Mouse (Mus musculus) thymus, adult 2 months (tissue): Measurements from ENCODE around the gene Dynlrb2. TPM values are rescaled to one million over a fixed set of nuclear protein-coding genes. Genes with fewer than 3 reads are reported as not detected.

Experiments used
- DNase-seq: peaks from one replicate; pipeline ENCODE4 v3.0.0; 2021
- H3K27ac ChIP-seq: fragments of 200-500 bp; 2 replicates; pipeline ENCODE4 v1.5.1; 2012; ENCODE audit warnings: low read length, control low read depth; ENCODE audit not compliant: control insufficient read depth, insufficient read depth
- H3K27me3 ChIP-seq: fragments of 200-500 bp; 2 replicates; pipeline ENCODE4 v1.6.1; 2012; ENCODE audit warnings: mild to moderate bottlenecking, low read length, moderate library complexity, mixed read lengths; ENCODE audit not compliant: control insufficient read depth, insufficient read depth
- H3K36me3 ChIP-seq: fragments of 200-500 bp; 2 replicates; pipeline ENCODE4 v1.6.1; 2012; ENCODE audit warnings: mild to moderate bottlenecking, low read length, moderate library complexity; ENCODE audit not compliant: control insufficient read depth, insufficient read depth
- H3K4me1 ChIP-seq: fragments of 200-500 bp; replicated peaks from 2 replicates; pipeline ENCODE4 v1.6.1; 2012; ENCODE audit warnings: low read length; ENCODE audit not compliant: control insufficient read depth, insufficient read depth
- H3K4me3 ChIP-seq: fragments of 200-500 bp; 2 replicates; pipeline ENCODE4 v1.5.1; 2012; ENCODE audit warnings: mild to moderate bottlenecking, low read length, control low read depth, moderate library complexity; ENCODE audit not compliant: control insufficient read depth, insufficient read depth
- CTCF ChIP-seq: fragments of 200-500 bp; IDR thresholded peaks from 2 replicates; pipeline ENCODE4 v1.5.1; 2012; ENCODE audit warnings: mild to moderate bottlenecking, control low read depth, low read length, moderate library complexity, borderline replicate concordance; ENCODE audit not compliant: control insufficient read depth, poor library complexity, insufficient read depth; ENCODE audit errors: extremely low read depth
- POLR2A ChIP-seq: fragments of 200-500 bp; IDR thresholded peaks from 2 replicates; pipeline ENCODE4 v1.6.1; 2012; ENCODE audit warnings: mild to moderate bottlenecking, low read length, control low read depth, moderate library complexity; ENCODE audit not compliant: control insufficient read depth, poor library complexity, insufficient read depth; ENCODE audit errors: extremely low read depth
- WGBS: fragments of 180-500 bp; shearing (Covaris S2); methylation state at CpG from one replicate; pipeline ENCODE4 v1.1.7; 2018; 5-methylcytosine and 5-hydroxymethylcytosine counted together
- polyA plus RNA-seq: library from polyadenylated mRNA; depleted of rRNA; stranded (reverse); fragments of >200 nt; gene quantifications from 2 replicates; pipeline ENCODE4 v1.2.3, GENCODE M21; 2012

Dynlrb2 gene
- polyA plus RNA-seq, 1 experiment = 1.7 TPM

DNA sequence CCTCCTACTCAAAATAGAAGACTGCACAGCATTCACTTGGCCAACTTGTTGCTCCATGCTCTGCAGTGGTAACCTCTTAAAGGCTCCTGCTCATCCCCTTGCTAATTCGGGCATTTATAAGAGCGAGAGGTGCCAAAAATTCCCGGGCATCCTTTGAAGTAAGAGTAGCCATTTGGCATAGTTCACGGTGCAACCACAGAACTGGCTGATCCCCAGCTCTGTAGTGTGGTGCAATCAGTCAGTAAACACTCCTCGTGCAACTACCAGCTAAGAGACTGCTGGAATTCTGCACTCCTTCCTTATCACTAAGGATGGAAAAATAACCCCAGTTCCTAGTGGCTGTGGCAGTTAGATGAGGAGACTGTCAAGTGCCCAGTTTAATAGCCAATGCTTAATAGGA lies 3.9 kb downstream of the Dynlrb2 start:
- H3K27ac ChIP-seq = no peak overlapping the region
- no peaks in the 10 kb centered on the region for H3K36me3 ChIP-seq
- 80% methylated on average over 5 of the region's 5 CpGs for WGBS
- peaks cover 12% of the 10 kb centered on the region for H3K4me1 ChIP-seq
- no peak overlapping the region for H3K4me3 ChIP-seq
- DNase-seq = no peak
- H3K27me3 ChIP-seq = no peaks in the 10 kb centered on the region
- TF ChIP-seq POLR2A (no peak), CTCF (no peak)

DNA sequence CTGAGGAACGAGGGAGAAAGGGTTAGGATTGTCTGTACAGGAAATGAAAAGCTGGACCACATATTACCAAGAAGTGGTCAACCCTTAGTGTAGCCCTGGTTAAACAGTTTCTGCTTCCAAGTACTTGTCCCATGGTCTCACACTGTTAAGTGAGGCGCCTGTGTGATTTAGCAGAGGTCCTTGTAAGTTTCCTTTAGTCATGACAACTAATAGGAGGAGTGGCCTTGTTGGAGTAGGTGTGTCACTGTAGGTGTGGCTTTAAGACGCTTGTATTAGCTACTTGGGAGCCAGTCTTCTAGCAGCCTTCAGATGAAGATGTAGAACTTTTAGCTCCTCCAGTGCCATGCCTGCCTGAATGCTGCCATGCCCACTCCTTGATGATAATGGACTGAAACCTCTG lies 4.5 kb downstream of the Dynlrb2 start:
- no peaks in the 10 kb centered on the region for H3K27me3 ChIP-seq
- H3K36me3 ChIP-seq = no peaks in the 10 kb centered on the region
- TF ChIP-seq CTCF (no peak), POLR2A (no peak)
- no peak for DNase-seq
- no peak overlapping the region for H3K4me3 ChIP-seq
- peaks cover 8% of the 10 kb centered on the region for H3K4me1 ChIP-seq
- H3K27ac ChIP-seq = no peak overlapping the region
- 81% methylated on average over 3 of the region's 3 CpGs for WGBS

DNA sequence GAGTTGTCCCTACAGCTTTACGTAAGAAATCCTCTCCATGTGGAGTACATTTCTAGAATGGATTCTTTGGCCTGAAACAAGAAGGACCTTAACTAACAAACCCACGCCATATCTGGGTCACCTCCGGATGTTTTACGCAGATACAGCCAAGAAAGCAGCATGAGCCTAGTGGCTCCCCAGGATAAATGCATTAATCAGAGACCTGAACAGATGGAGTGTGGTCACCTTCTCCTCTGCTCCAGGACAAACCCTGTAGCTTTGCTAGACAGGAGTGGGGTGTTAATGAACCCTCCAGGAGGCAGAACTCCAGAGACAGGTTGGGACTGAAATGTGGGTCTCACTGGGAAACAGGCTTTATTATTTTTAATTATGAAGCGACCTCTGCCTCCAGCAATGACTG lies 14.9 kb downstream of the Dynlrb2 start:
- 92% methylated on average over 5 of the region's 5 CpGs for WGBS
- no peaks in the 10 kb centered on the region for H3K27me3 ChIP-seq
- no peaks in the 10 kb centered on the region for H3K4me1 ChIP-seq
- DNase-seq = no peak
- H3K27ac ChIP-seq = no peak overlapping the region
- H3K4me3 ChIP-seq = no peak overlapping the region
- no peaks in the 10 kb centered on the region for H3K36me3 ChIP-seq
- no peak for TF ChIP-seq CTCF
- no peak for TF ChIP-seq POLR2A

DNA sequence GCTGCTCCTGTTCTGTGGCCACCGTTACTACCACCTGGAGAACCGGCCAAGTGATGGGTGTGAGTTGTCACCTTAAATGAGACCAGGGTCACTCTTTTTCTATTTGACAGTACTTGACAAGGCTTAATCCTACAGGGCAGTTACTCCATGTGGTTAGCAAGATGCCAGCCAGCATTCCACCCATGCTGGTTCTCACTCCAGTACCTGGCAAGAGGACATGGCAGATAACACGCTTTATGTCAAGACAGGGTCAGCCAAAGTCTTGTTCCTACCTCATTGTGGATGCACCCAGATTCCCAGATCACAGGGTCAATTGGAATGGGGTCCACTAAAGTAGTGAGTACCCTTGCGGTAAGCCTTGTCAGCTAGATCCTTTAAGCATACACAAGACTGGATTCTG lies 16.4 kb downstream of the Dynlrb2 start:
- Histone ChIP-seq H3K27me3 (no peaks in the 10 kb centered on the region), H3K4me3 (no peak overlapping the region), H3K4me1 (no peaks in the 10 kb centered on the region), H3K36me3 (no peaks in the 10 kb centered on the region), H3K27ac (no peak overlapping the region)
- TF ChIP-seq CTCF (no peak), POLR2A (no peak)
- 100% methylated on average over 4 of the region's 4 CpGs for WGBS
- no peak for DNase-seq

DNA sequence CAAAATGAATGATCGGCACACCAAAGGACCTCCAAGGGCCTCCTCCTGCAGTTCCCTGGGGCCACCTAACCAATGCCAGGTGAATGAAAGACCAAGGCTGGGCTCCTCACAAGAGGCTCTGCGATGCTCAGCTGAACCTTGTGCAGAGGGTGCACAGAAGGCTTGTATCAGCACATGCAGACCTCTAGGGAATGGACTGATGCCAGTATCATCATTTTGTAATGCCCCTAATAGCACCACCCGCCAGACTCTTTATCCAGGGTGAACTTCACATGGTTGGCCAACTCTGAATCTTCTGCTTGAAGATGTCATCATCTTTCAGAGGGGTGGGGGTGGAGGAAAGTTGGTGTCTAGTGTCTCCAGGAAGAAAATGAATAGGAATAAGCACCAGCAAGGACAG lies 16.9 kb downstream of the Dynlrb2 start:
- H3K4me3 ChIP-seq = no peak overlapping the region
- TF ChIP-seq CTCF = no peak
- TF ChIP-seq POLR2A = no peak
- H3K27ac ChIP-seq = no peak overlapping the region
- whole genome bisulfite sequencing = 89% methylated on average over 3 of the region's 3 CpGs
- no peaks in the 10 kb centered on the region for H3K4me1 ChIP-seq
- no peak for DNase-seq
- H3K27me3 ChIP-seq = no peaks in the 10 kb centered on the region
- no peaks in the 10 kb centered on the region for H3K36me3 ChIP-seq

DNA sequence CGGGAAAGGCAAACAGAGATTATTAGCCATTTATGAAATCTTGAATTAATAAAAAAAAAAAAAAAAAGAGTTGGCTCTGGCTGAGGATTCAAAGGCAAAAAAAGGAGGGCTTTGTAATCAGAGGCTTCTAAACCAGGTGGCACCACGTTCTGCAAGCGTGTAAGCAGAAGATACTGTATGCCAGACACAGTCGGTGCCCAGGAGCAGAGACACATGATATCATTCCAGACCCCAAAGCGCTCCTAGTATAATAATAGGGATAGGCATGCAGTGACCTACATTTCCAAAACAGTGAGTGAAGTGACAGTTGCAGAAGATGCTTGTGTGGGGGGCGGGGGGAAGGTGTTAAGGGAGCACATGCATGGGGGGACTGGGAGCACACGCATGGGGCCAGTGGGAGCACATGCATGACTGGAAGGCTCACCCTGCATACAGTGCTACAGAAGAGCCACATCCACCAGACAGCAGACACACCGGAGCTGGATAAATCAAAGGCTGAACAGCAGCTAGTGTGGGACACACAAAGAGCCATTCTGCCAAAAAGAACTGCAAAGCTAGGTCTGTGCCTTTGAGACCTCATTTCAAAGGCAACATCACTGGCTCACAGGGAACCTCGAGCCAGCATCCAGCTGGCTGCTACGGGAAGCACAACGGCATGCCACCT lies 17.5 kb downstream of the Dynlrb2 start:
- 90% methylated on average over 11 of the region's 11 CpGs for WGBS
- H3K36me3 ChIP-seq = no peaks in the 10 kb centered on the region
- DNase-seq = no peak
- no peak overlapping the region for H3K4me3 ChIP-seq
- TF ChIP-seq CTCF (no peak), POLR2A (no peak)
- H3K4me1 ChIP-seq = no peaks in the 10 kb centered on the region
- H3K27ac ChIP-seq = no peak overlapping the region
- no peaks in the 10 kb centered on the region for H3K27me3 ChIP-seq

DNA sequence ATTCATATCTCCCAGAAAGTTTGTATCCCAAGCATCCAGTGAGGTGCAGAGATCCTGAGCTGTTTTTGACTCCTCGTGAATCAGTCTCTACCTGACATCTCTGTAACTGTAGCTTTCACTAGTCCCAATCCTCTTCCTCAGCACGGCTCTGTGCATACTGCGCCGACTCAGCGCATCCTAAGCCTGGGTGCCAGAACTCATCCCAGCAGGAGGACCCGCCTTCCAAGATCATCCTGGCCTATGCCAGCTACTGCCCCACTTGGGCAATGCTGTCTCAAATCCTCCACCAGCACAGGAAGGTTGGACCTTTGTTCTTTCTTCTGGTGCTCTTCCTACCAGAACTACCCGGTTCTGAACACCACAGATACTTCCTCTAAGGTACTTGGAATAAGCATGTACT lies 20.1 kb downstream of the Dynlrb2 start:
- H3K4me3 ChIP-seq = no peak overlapping the region
- no peaks in the 10 kb centered on the region for H3K27me3 ChIP-seq
- no peak for DNase-seq
- no peaks in the 10 kb centered on the region for H3K4me1 ChIP-seq
- TF ChIP-seq POLR2A (no peak), CTCF (no peak)
- WGBS = 89% methylated on average over 7 of the region's 7 CpGs
- no peaks in the 10 kb centered on the region for H3K36me3 ChIP-seq
- no peak overlapping the region for H3K27ac ChIP-seq
